ENCODE assay signal across 13 mouse cellular contexts in genomic region chr12:39321453-39321852, GRCm38 (mm10).
A peak's percentile ranks its signal among the peaks of the same experiment; 100 is the strongest.
DNase-seq lines count a peak whose midpoint lies in the region; ATAC-seq lines count a peak whose summit lies in the region.
"Had no signal": no experiment of that assay in that cellular context is flagged by ENCODE, and none has a peak within 500 bp of the region (broad histone marks: within the 10 kb centered on the region; RNA-seq: fewer than 3 reads in every experiment).

No protein-coding gene starts in this region.

- peak; percentile 65 for DNase-seq in cerebellum, adult 9-10 months
- no peak for DNase-seq in cerebellum, adult 9-11 months
- DNase-seq in left cerebral cortex, postnatal 4 days: peak; percentile 9
- no peak for DNase-seq in left cerebral cortex, postnatal 36 days (ENCODE audit: low spot score in 2 of 2)
- DNase-seq: adrenal gland, adult 2 months; adrenal gland, postnatal 10 days; adrenal gland, postnatal 25 days; forebrain, postnatal 0 days had no signal

- no peaks in the 10 kb centered on the region for H3K9me3 ChIP-seq in intestine, embryonic 16.5 days (ENCODE audit: control insufficient read depth, low read length)
- H3K9me3 ChIP-seq: embryonic facial prominence, embryonic 10.5 days; embryonic facial prominence, embryonic 12.5 days; forebrain, embryonic 13.5 days; forebrain, embryonic 15.5 days had no signal

- no peak overlapping the region for H3K4me3 ChIP-seq in intestine, embryonic 16.5 days (ENCODE audit: low read length)
- H3K4me3 ChIP-seq: embryonic facial prominence, embryonic 10.5 days; embryonic facial prominence, embryonic 12.5 days; forebrain, embryonic 13.5 days; forebrain, embryonic 15.5 days had no signal

- H3K4me1 ChIP-seq in intestine, embryonic 16.5 days (ENCODE audit: control insufficient read depth, insufficient read depth, low read length): no peaks in the 10 kb centered on the region
- H3K4me1 ChIP-seq: embryonic facial prominence, embryonic 12.5 days; forebrain, embryonic 13.5 days; forebrain, embryonic 15.5 days had no signal

- intact Hi-C loops in left cerebral cortex, postnatal 4 days (cut with DNase I): no loop called here
- intact Hi-C loops in left cerebral cortex, postnatal 36 days (cut with DNase I): no loop called here

- no peaks in the 10 kb centered on the region for H3K27me3 ChIP-seq in intestine, embryonic 16.5 days (replicated peaks; ENCODE audit: control insufficient read depth, insufficient read depth, low read length)
- H3K27me3 ChIP-seq: embryonic facial prominence, embryonic 12.5 days; forebrain, embryonic 13.5 days; forebrain, embryonic 15.5 days had no signal

- H3K36me3 ChIP-seq in intestine, embryonic 16.5 days (ENCODE audit: control insufficient read depth, insufficient read depth, low read length): no peaks in the 10 kb centered on the region
- H3K36me3 ChIP-seq: embryonic facial prominence, embryonic 10.5 days; embryonic facial prominence, embryonic 12.5 days; forebrain, embryonic 15.5 days had no signal

- WGBS in intestine, embryonic 16.5 days: 81% methylated on average over 1 of the region's 1 CpGs

- no peak overlapping the region for H3K9ac ChIP-seq in intestine, embryonic 16.5 days (ENCODE audit: low read depth, low read length)
- H3K9ac ChIP-seq: embryonic facial prominence, embryonic 12.5 days; forebrain, embryonic 13.5 days; forebrain, embryonic 15.5 days; forebrain, postnatal 0 days had no signal

- no peak for ATAC-seq in intestine, embryonic 16.5 days
- ATAC-seq: forebrain, embryonic 13.5 days; forebrain, embryonic 15.5 days; forebrain, postnatal 0 days had no signal

- H3K27ac ChIP-seq in intestine, embryonic 16.5 days (ENCODE audit: low read length): no peak overlapping the region
- H3K27ac ChIP-seq: embryonic facial prominence, embryonic 10.5 days; embryonic facial prominence, embryonic 12.5 days; forebrain, embryonic 13.5 days; forebrain, embryonic 15.5 days had no signal

- no peak overlapping the region for H3K4me2 ChIP-seq in intestine, embryonic 16.5 days (ENCODE audit: low read depth, low read length)
- H3K4me2 ChIP-seq: embryonic facial prominence, embryonic 12.5 days; forebrain, embryonic 13.5 days; forebrain, embryonic 15.5 days had no signal

Comparison
In these comparisons a context has a peak if more than half of its experiments do, and no peak if none do; other contexts are left out.
1. DNase-seq: peak in cerebellum, adult 9-10 months (single experiment) and left cerebral cortex, postnatal 4 days (single experiment); none in cerebellum, adult 9-11 months (single experiment) and left cerebral cortex, postnatal 36 days (0 of 2).